Mouse (Mus musculus): ENCODE measurements at regions not wholly inside any gene's neighbourhood (a gene's known extent, or its start where the extent isn't known, plus 50 kb on each side); places are given as distances from the start of the nearest gene placed in this dataset.

DNA sequence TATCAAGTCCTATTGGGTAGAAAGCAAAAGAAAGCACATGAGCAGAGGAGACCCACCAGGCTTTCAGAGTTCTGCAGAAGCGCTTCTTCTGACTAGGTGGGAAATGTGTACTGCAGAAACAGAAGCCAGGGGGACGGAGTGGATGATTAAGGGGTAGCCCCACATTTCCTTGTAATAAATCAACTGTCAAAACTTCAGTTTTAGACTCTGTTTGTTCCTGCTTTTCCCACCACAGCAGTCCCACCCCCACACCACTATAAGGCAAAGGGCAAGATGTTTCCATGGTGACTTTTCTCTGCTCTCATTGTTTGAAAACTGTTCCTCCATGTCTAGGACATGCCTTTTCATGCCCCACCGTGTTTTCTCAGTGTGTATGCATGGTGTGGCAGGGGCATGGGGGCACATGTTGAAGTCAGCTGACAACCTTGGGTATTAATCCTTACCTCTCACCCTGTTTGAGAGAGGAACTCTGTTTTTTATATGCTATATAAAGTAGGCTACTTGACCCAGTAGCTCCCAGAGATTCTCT lies 202.8 kb upstream of the Nr4a3 start:
- no peak for TF ChIP-seq CTCF (IDR thresholded peaks at IDR 0.05; ENCODE audit: low read depth)
- no peak for TF ChIP-seq EP300 (IDR thresholded peaks at IDR 0.05; ENCODE audit: low read depth)
